Mouse (Mus musculus): ENCODE measurements around the gene Olfr1066.
"Not testable (repeated sequence)": the region's sequence is repeated elsewhere in the genome, so short reads cannot be mapped to it uniquely, and the experiment has no call there.

Olfr1066 gene

GRCm38 (mm10) chr2:86456169-86456568, at the start of gene Olfr1066:
Gene Olfr1066 (minus strand): TSS chr2:86456269.
- DNase-seq (ENCODE audit: low spot score) = no peak

- no peak for DNase-seq (ENCODE audit: low spot score)
Observed at GRCm38 (mm10) chr2:86487286-86487685, 31.2 kb upstream of the Olfr1066 start, which contains the start of gene Olfr228. Gene Olfr228 (minus strand): TSS chr2:86487386.

DNA sequence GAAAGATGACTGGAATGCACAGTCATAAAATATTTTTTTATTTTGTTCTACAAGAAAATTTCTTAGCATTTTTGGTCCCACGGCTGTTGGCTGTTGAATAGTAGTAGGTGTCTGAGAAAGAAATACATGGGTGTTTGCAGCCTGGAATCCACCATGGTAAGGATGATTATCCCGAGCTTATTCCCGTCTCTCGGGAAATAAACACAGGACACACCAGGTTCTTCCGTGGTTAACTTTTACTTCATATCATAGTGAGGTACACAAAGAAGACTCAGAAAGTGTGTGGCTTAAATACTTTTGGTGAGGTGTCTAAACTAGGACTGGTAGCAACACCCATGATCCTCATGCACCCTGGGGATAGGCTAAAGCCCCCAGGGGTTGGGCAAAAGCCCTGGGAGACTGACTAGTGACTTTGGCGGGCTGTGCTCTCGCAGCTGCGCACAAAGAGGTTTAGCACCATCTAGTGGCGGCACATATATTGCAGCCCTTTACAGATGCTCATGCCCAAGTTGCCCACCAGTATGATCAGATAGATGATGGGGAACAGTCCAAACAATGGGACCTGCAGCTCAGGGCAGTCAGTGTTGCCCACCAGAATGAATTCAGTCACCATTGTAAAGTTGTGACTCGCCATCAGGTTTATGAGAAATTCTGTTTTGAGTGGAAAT, 8.5 kb upstream of the Olfr1066 start:
- peak; percentile 3 for DNase-seq (ENCODE audit: low spot score)

DNA sequence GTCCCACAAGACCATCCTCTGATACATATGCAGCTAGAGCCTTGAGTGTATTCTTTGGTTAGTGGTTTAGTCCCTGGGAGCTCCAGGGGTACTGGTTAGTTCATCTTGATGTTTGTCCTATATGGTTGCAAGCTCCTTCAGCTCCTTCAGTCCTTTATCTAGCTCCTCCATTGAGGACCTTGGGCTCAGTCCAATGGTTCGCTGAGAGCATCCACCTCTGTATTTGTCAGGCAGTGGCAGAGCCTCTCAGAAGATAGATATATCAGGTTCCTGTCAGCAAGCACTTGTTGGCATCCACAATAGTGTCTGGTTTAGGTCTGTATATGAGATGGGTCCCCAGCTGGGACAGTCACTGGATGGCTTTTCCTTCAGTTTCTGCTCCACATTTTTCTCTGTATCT, 4.4 kb upstream of the Olfr1066 start:
- DNase-seq (ENCODE audit: low spot score) = no peak

- not testable (repeated sequence) for DNase-seq (ENCODE audit: low spot score)
Observed at GRCm38 (mm10) chr2:86450491-86450890, 5.6 kb downstream of the Olfr1066 start, which contains the start of gene Olfr1065. Gene Olfr1065 (minus strand): TSS chr2:86450591.

GRCm38 (mm10) chr2:86442101-86442500, 14.0 kb downstream of the Olfr1066 start:
- not testable (repeated sequence) for DNase-seq (ENCODE audit: low spot score)

DNA sequence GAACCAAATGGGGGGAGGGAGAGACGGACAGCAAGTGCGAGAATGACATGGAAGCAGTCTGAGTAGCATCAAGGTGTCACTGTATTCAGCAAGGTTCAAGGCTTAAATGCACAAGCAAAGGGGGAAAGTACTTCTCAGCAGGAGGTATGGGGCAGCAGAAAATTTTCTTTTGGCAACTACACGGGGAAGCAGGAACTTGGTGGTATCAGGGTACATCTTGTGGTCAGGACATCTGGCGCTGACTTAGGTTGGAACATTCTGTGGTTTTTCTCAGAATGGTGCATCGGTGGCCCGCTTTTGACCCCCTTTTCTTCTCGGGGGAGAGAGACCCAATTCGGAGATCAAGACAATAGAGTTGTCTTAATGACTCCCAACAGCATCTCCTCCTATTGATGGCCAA, 27.6 kb downstream of the Olfr1066 start:
- not testable (repeated sequence) for DNase-seq (ENCODE audit: low spot score)

- DNase-seq (ENCODE audit: low spot score) = not testable (repeated sequence)
Observed at GRCm38 (mm10) chr2:86426649-86427048, 29.4 kb downstream of the Olfr1066 start, which contains the start of gene Olfr1062. Gene Olfr1062 (minus strand): TSS chr2:86426749.

- no peak for DNase-seq (ENCODE audit: low spot score)
Observed at GRCm38 (mm10) chr2:86413950-86414349, 42.1 kb downstream of the Olfr1066 start, which contains the start of gene Olfr1061. Gene Olfr1061 (minus strand): TSS chr2:86414050.

Data from lung, postnatal 25 days (tissue).